Mouse (Mus musculus): Measurements from ENCODE around the gene Golga5.

GRCm38 (mm10) chr12:102429656-102430055 lies 39.3 kb upstream of the Golga5 start:
- TF ChIP-seq CTCF (conservative IDR thresholded peaks at IDR 0.05; ENCODE audit: low read length) = no peak
- no peak for TF ChIP-seq POU5F1 (IDR thresholded peaks at IDR 0.05; ENCODE audit: borderline replicate concordance, low read length)
